Mouse (Mus musculus): ENCODE results near the gene Umps.

GRCm38 (mm10) chr16:33922111-33923000 lies 44.5 kb downstream of the Umps start:
- TF ChIP-seq CTCF (IDR thresholded peaks at IDR 0.05; ENCODE audit: low read depth) (no peak), EP300 (IDR thresholded peaks at IDR 0.05; ENCODE audit: low read depth) (no peak)
